Mouse (Mus musculus): ENCODE measurements around the gene Bean1.

GRCm38 (mm10) chr8:104172420-104172819 lies 2.2 kb downstream of the Bean1 start:
- TF ChIP-seq EP300 (IDR thresholded peaks at IDR 0.05; ENCODE audit: low read depth) = no peak
- no peak for TF ChIP-seq CTCF (IDR thresholded peaks at IDR 0.05; ENCODE audit: low read depth)

All from liver, embryonic 14.5 days (tissue).